Mouse (Mus musculus) c-Kit-positive CD71-negative TER-119-negative erythroid progenitor cells, embryonic 14.5 days (primary cell): ENCODE measurements at regions not wholly inside any gene's neighbourhood (a gene's known extent, or its start where the extent isn't known, plus 50 kb on each side); places are given as distances from the start of the nearest gene placed in this dataset.

Experiments used
- DNase-seq: peaks from one replicate; pipeline ENCODE4 v3.0.0-alpha.2; 2013; ENCODE audit warnings: low read depth

- DNase-seq = no peak
Observed at GRCm38 (mm10) chr14:46638516-46638915, 121.8 kb upstream of the Cdkn3 start.

- DNase-seq = no peak
Observed at GRCm38 (mm10) chr14:46637240-46637639, 123.1 kb upstream of the Cdkn3 start.

GRCm38 (mm10) chr14:46636364-46636763, 124.0 kb upstream of the Cdkn3 start:
- DNase-seq = no peak

- DNase-seq = no peak
Observed at GRCm38 (mm10) chr14:46635322-46635721, 125.0 kb upstream of the Cdkn3 start.

GRCm38 (mm10) chr14:46634656-46635244, 125.6 kb upstream of the Cdkn3 start:
- DNase-seq = no peak

- DNase-seq = no peak
Observed at GRCm38 (mm10) chr14:46634251-46634650, 126.1 kb upstream of the Cdkn3 start.

- no peak for DNase-seq
Observed at GRCm38 (mm10) chr14:46627690-46628089, 132.7 kb upstream of the Cdkn3 start.

- no peak for DNase-seq
Observed at GRCm38 (mm10) chr14:46625760-46626159, 134.6 kb upstream of the Cdkn3 start.

GRCm38 (mm10) chr14:46623645-46624044, 136.7 kb upstream of the Cdkn3 start:
- DNase-seq = no peak

- DNase-seq = no peak
Observed at GRCm38 (mm10) chr14:46616030-46616429, 144.3 kb upstream of the Cdkn3 start.

- no peak for DNase-seq
Observed at GRCm38 (mm10) chr14:46614936-46615335, 145.4 kb upstream of the Cdkn3 start.

GRCm38 (mm10) chr14:46613748-46614147, 146.6 kb upstream of the Cdkn3 start:
- DNase-seq = no peak

GRCm38 (mm10) chr14:46613211-46613610, 147.1 kb upstream of the Cdkn3 start:
- DNase-seq = no peak

- no peak for DNase-seq
Observed at GRCm38 (mm10) chr14:46612584-46612983, 147.8 kb upstream of the Cdkn3 start.

- DNase-seq = no peak
Observed at GRCm38 (mm10) chr14:46610926-46611325, 149.4 kb upstream of the Cdkn3 start.

- DNase-seq = no peak
Observed at GRCm38 (mm10) chr14:46610226-46610855, 150.0 kb upstream of the Cdkn3 start.

GRCm38 (mm10) chr14:46606694-46607093, 153.6 kb upstream of the Cdkn3 start:
- no peak for DNase-seq

- DNase-seq = no peak
Observed at GRCm38 (mm10) chr14:46606037-46606436, 154.3 kb upstream of the Cdkn3 start.

- no peak for DNase-seq
Observed at GRCm38 (mm10) chr14:46604886-46605531, 155.3 kb upstream of the Cdkn3 start.

GRCm38 (mm10) chr14:46604156-46604885, 156.0 kb upstream of the Cdkn3 start:
- DNase-seq = no peak

GRCm38 (mm10) chr14:46596696-46597359, 163.5 kb upstream of the Cdkn3 start:
- DNase-seq = no peak

GRCm38 (mm10) chr14:46594151-46594550, 166.2 kb upstream of the Cdkn3 start:
- no peak for DNase-seq
